Mouse (Mus musculus): ENCODE results near the gene Adap1.

DNA sequence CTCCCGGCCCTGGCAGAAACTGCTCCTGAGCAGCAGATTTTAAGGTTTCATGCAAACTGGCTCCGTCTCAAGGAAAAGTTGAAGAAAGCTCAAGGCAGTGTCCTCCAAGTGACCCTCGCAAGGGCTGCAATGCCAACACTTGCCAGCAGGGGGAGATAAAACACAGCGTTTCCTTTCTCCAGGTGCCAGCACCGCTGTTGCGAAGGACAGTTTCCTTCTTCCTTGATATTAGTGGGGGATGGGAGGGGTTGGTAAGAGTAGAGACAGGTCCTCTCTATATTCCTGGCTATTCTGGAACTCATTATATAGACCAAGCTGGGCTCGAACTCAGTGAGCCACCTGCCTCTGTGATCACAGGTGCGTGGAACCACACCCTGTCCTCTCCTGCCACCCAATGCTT lies 6.3 kb upstream of the Adap1 start:
- TF ChIP-seq CTCF (IDR thresholded peaks at IDR 0.05; ENCODE audit: borderline replicate concordance, insufficient read depth, low read depth, low read length) (peak; percentile 97), POLR2A (IDR thresholded peaks at IDR 0.05; ENCODE audit: borderline replicate concordance, insufficient read depth, low read length) (no peak)
